Mouse (Mus musculus): ENCODE measurements around the gene Gyg.

Gene Gyg

GRCm38 (mm10) chr3:20130456-20131349, 24.4 kb downstream of the Gyg start:
- WGBS: 89% methylated on average over 8 of the region's 8 CpGs

- whole genome bisulfite sequencing: 88% methylated on average over 5 of the region's 5 CpGs
Observed at GRCm38 (mm10) chr3:20129491-20129890, 25.6 kb downstream of the Gyg start.

- WGBS: 77% methylated on average over 2 of the region's 2 CpGs
Observed at GRCm38 (mm10) chr3:20127047-20127595, 28.0 kb downstream of the Gyg start.

- WGBS: 74% methylated on average over 5 of the region's 5 CpGs
Observed at GRCm38 (mm10) chr3:20125604-20126003, 29.5 kb downstream of the Gyg start.

GRCm38 (mm10) chr3:20121582-20121981, 33.5 kb downstream of the Gyg start:
- 91% methylated on average over 5 of the region's 5 CpGs for WGBS

GRCm38 (mm10) chr3:20119686-20120244, 35.4 kb downstream of the Gyg start:
- WGBS: 64% methylated on average over 4 of the region's 4 CpGs

- 92% methylated on average over 19 of the region's 19 CpGs for WGBS
Observed at GRCm38 (mm10) chr3:20119044-20119591, 36.0 kb downstream of the Gyg start.

- 94% methylated on average over 2 of the region's 2 CpGs for WGBS
Observed at GRCm38 (mm10) chr3:20111913-20112312, 43.2 kb downstream of the Gyg start.

- WGBS: 67% methylated on average over 5 of the region's 5 CpGs
Observed at GRCm38 (mm10) chr3:20108881-20109280, 46.2 kb downstream of the Gyg start.

- 86% methylated on average over 2 of the region's 2 CpGs for WGBS
Observed at GRCm38 (mm10) chr3:20104776-20105175, 50.3 kb downstream of the Gyg start.

GRCm38 (mm10) chr3:20104318-20104717, 50.8 kb downstream of the Gyg start:
- 82% methylated on average over 8 of the region's 8 CpGs for WGBS

GRCm38 (mm10) chr3:20103830-20104229, 51.3 kb downstream of the Gyg start:
- WGBS: 76% methylated on average over 3 of the region's 3 CpGs

GRCm38 (mm10) chr3:20082161-20082560, 73.0 kb downstream of the Gyg start:
- 61% methylated on average over 3 of the region's 3 CpGs for WGBS

GRCm38 (mm10) chr3:20076145-20077053, 78.7 kb downstream of the Gyg start:
- WGBS: 77% methylated on average over 11 of the region's 11 CpGs

Data from cerebral cortex, adult 2 months (tissue).